Mouse (Mus musculus) heart, adult 2 months (tissue): ENCODE data around the gene Bves. TPM values are rescaled to one million over a fixed set of nuclear protein-coding genes. Genes with fewer than 3 reads are reported as not detected.
A peak's percentile ranks its signal among the peaks of the same experiment; 100 is the strongest.
"Not testable (repeated sequence)": the region's sequence is repeated elsewhere in the genome, so short reads cannot be mapped to it uniquely, and the experiment has no call there.

Experiments
- DNase-seq, 2 experiments: peaks; one replicate each; pipeline ENCODE4 v3.0.0; 2021
- H3K27ac ChIP-seq: fragments of 200-600 bp; 2 replicates; pipeline ENCODE4 v1.8.1; 2022
- H3K27me3 ChIP-seq: fragments of 200-500 bp; 2 replicates; pipeline ENCODE4 v1.6.1; 2012; ENCODE audit warnings: mild to moderate bottlenecking, low read length, inconsistent platforms, mixed read lengths; ENCODE audit not compliant: control insufficient read depth, insufficient read depth
- H3K36me3 ChIP-seq: fragments of 200-500 bp; 2 replicates; pipeline ENCODE4 v1.6.1; 2012; ENCODE audit warnings: low read length, inconsistent platforms; ENCODE audit not compliant: control insufficient read depth, insufficient read depth
- H3K4me1 ChIP-seq: fragments of 200-500 bp; 2 replicates; pipeline ENCODE4 v1.6.1; 2011; ENCODE audit warnings: low read length; ENCODE audit not compliant: control insufficient read depth, insufficient read depth
- H3K4me3 ChIP-seq: fragments of 200-600 bp; 2 replicates; pipeline ENCODE4 v1.8.1; 2022
- H3K79me2 ChIP-seq: fragments of 200-500 bp; replicated peaks from 2 replicates; pipeline ENCODE4 v1.6.1; 2012; ENCODE audit warnings: mild to moderate bottlenecking, inconsistent platforms, low read length, moderate library complexity, mixed read lengths; ENCODE audit not compliant: control insufficient read depth, insufficient read depth
- H3K9ac ChIP-seq: fragments of 200-500 bp; 2 replicates; pipeline ENCODE4 v1.6.1; 2012; ENCODE audit warnings: low read depth, mild to moderate bottlenecking, control low read depth, inconsistent platforms, low read length, mixed read lengths
- CTCF ChIP-seq: fragments of 200-600 bp; IDR thresholded peaks from 2 replicates; pipeline ENCODE4 v1.8.1; 2022; ENCODE audit warnings: antibody characterized with exemption, mild to moderate bottlenecking, moderate library complexity
- EP300 ChIP-seq: fragments of 200-500 bp; IDR thresholded peaks from 2 replicates; pipeline ENCODE4 v1.6.1; 2011; ENCODE audit warnings: low read depth, low read length, control low read depth; ENCODE audit not compliant: insufficient read depth
- POLR2A ChIP-seq: fragments of 200-500 bp; IDR thresholded peaks from 2 replicates; pipeline ENCODE4 v1.6.1; 2011; ENCODE audit warnings: mild to moderate bottlenecking, low read depth, low read length, control low read depth; ENCODE audit not compliant: insufficient read depth
- WGBS: fragments of 180-500 bp; shearing (Covaris S2); methylation state at CpG from one replicate; pipeline ENCODE4 v1.1.7; 2018; 5-methylcytosine and 5-hydroxymethylcytosine counted together
- intact Hi-C: fragments of 180-260 bp; cut with DNase I; formaldehyde crosslinking; loops from one replicate; pipeline ENCODE4 v1.15.1; 2025
- long read RNA-seq: library from polyadenylated mRNA; stranded (forward); transcript quantifications from one replicate; pipeline ENCODE4 v2.0.0, GENCODE M21; 2021
- polyA plus RNA-seq: library from polyadenylated mRNA; depleted of rRNA; stranded (reverse); fragments of >200 nt; gene quantifications from 2 replicates; pipeline ENCODE4 v1.2.3, GENCODE M21; 2012; rRNA removed
- total RNA-seq, 2 experiments: library from RNA; stranded (reverse); gene quantifications; 2 replicates each; pipeline ENCODE4 v1.2.3; 2021

Gene Bves
- 10 to 100 TPM; 31.1 to 34.8 TPM for total RNA-seq
- 25.0 and 44.5 TPM in 2 replicates for polyA plus RNA-seq
- long read RNA-seq, full-length matches to known transcripts, result 38 of 64 reads
- long read RNA-seq, partial matches to known transcripts, result 17 of 64 reads
- long read RNA-seq, other reads (novel, unspliced or antisense), result 9 of 64 reads

DNA sequence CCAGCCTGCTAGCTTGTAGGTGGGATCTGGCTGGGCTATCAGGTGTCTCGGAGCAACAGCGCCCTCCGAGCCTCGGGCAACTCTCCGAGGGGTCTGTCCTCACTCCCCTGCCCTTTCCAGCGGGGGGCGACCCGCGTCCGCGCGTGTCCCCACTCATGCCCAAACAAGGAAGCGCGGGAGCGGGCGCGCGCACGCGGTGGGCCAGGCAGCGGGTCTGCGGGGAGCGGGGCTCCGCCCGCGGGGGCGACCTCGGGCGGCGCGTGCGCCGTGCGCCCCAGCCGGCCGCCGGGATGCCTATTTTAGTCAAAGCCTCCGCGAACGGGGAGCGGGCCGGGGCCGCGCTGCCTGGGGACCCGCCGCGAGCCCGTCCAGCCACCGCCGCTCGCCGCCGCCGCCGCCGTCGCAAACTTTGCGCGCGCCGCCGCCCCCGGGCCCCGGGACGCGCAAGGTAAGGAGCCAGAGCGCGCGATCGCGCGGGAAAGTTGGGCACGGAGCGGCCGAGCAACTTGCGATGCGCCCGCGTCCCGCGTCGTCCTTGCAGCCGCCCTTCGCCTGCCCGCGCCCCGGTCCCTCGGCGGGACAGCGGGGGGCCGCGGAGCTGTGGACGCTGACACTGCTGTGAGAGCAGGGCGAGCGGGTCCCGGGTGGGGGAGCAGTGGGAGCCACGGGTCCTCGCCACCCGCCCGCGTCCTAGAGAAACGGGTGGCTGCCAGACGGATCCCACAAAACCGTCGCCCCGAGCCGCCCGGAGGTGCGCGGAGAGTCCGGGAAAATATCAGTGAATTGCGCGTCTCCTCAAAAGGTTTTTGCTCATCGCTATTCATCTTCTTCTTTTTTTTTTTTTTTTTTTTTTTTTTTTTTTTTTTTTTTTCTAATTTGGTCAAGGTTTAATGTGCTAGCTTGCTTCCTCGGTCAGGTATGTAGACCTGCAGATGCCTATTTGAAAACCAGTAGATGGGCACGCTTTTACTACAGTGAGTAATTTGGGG lies at the start of gene Bves:
TSS of gene Bves (plus strand) at position 339 of the 989 bp plus-strand sequence.
- Histone ChIP-seq H3K36me3 (no peaks in the 10 kb centered on the region), H3K4me3 (peak within 1 kb of the TSS; percentile 56), H3K79me2 (no peaks in the 10 kb centered on the region), H3K27ac (peak within 1 kb of the TSS; percentile 72), H3K9ac (peak within 1 kb of the TSS; percentile 93), H3K4me1 (no peaks in the 10 kb centered on the region), H3K27me3 (no peaks in the 10 kb centered on the region)
- intact Hi-C loops, result no loop called here
- DNase-seq, result peak; percentile 65 to 70
- 2% methylated on average over 116 of the region's 116 CpGs for WGBS
- TF ChIP-seq EP300 (no peak), POLR2A (no peak), CTCF (no peak)

DNA sequence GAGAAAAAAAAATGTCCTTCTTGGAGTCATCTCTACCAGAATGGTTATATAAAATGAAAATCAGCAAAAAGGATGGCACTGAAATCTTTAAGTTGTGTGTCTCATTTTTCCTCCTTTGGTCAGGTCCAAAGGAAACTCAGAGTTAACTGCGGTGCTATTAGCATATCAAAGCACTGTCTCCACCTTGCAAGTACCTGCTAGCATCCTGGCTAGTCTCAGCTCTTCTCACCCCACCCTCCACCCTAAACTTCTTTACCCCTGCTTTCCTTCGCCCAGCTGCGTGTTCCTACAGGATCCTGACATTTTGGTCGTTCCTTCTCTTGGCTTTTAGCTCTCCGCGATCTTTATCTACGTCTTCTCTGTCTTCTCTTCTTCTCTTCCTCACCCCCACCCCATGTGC lies 47.2 kb upstream of the Bves start:
- intact Hi-C loops, result loop anchor here (5.0 kb wide), 1 partner anchor 151 kb away; no protein-coding TSS in a partner anchor
- H3K9ac ChIP-seq, result no peak overlapping the region

DNA sequence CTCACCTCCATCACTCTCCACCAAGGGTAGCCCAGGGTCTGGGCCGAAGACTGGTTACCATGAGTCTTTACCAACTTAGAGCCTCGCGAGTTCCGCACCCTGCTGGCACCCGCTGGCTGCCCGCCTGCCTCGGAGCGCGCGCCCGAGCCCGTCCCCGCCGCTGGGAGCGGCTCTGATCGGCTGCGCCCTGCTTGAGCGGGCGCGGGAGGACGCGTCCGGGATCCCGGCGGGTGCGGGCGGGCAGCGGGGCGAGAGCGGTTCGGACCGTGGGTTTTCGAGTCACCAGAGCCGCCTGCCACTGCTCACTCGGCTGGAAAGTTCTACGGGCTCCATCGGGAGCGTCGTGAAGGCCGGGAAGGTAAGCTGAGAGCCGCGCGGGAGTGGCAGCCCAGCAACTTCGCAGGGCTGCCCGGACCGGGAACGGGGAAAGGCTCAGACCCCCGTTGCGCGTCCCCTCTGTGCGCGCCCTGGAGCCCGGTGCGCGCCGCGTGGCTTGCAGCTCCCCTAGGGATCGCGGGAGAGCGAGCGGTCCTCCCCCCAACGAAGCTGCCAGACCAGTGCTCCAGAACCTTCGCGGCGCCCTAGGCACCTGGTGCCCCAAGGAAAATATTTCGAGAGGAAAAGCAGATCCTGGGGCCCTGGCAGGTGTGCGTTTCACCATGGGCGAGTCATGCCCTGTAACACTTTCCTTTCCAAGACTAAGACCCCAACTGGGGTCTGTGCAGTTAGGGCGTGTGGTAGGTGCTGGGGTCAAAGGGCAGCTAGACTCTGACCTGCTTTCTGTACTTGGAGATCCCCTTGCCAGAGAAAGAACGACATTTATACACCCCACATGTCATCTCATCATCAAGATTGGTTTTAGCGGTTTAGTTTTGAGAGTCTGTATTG lies 46.1 kb upstream of the Bves start:
- Histone ChIP-seq H3K4me3 (peak overlapping the region; percentile 45), H3K27ac (peak overlapping the region; percentile 84), H3K4me1 (peaks cover 2% of the 10 kb centered on the region; the same call in 1 of the 2 replicates), H3K27me3 (no peaks in the 10 kb centered on the region), H3K79me2 (no peaks in the 10 kb centered on the region), H3K9ac (peak overlapping the region; percentile 95), H3K36me3 (no peaks in the 10 kb centered on the region)
- no peak for TF ChIP-seq EP300
- 2% methylated on average over 71 of the region's 71 CpGs for WGBS
- peak; percentile 55 to 59 for DNase-seq
- intact Hi-C loops, result loop anchor here (5.0 kb wide), 1 partner anchor 152 kb away; no protein-coding TSS in a partner anchor

More for the DNA sequence above, 47.2 kb upstream of the Bves start:
- no peak for DNase-seq
- no peaks in the 10 kb centered on the region for H3K27me3 ChIP-seq
- no peak overlapping the region for H3K4me3 ChIP-seq
- no peaks in the 10 kb centered on the region for H3K79me2 ChIP-seq
- no peak overlapping the region for H3K27ac ChIP-seq
- no peak for TF ChIP-seq EP300
- TF ChIP-seq CTCF, result no peak
- no peak for TF ChIP-seq POLR2A
- no peaks in the 10 kb centered on the region for H3K36me3 ChIP-seq
- H3K4me1 ChIP-seq, result peaks cover 2% of the 10 kb centered on the region; the same call in 1 of the 2 replicates
- 42% methylated on average over 7 of the region's 7 CpGs for WGBS

DNA sequence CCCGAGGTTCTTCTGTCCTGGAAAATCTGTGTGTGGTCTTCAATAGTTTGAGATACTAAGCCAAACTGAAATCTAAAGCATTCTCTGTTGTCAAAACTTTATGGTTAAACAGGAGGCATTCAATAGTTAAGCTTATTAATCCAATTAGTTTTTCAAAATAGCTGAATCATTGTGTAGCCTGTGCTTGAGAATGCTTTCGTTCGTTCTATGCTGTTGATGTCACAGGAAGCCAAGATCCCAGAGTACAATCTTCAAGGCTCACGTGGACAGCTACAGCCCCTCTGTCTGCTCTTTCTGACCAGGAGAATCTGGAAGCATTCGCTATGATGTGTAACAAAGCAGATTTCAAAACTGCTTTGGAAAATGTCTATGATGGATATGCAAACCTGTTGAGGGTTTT lies 45.0 kb upstream of the Bves start:
- H3K27ac ChIP-seq, result peak overlapping the region; percentile 84
- H3K9ac ChIP-seq, result no peak overlapping the region

DNA sequence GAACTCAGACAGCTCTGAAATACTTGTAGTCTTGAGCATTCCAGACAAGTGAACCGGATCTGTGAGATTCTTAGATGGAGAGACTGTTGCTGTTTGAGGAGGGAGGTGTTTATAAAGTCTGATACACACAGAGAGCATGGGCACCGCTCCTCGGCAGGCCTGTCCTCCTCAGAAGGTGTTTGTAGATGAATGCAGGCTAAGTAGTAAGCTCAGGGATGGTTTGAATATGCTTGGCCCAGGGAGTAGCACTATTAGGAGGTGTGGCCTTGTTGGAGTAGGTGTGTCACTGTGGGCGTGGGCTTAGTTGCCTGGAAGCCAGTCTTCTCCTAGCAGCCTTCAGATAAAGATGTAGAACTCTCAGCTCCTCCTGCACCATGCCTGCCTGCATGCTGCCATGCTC lies 43.4 kb upstream of the Bves start:
- WGBS, result 57% methylated on average over 4 of the region's 4 CpGs
- H3K9ac ChIP-seq, result not testable (repeated sequence)

More for the DNA sequence above, 45.0 kb upstream of the Bves start:
- DNase-seq, result no peak
- Histone ChIP-seq H3K27me3 (no peaks in the 10 kb centered on the region), H3K4me3 (peak overlapping the region; percentile 22; the same call in 1 of the 2 replicates), H3K79me2 (no peaks in the 10 kb centered on the region), H3K4me1 (no peaks in the 10 kb centered on the region), H3K36me3 (no peaks in the 10 kb centered on the region)
- WGBS, result 32% methylated on average over 5 of the region's 5 CpGs
- intact Hi-C loops, result no loop called here
- TF ChIP-seq EP300 (no peak), POLR2A (no peak), CTCF (no peak)

More for the DNA sequence above, 43.4 kb upstream of the Bves start:
- H3K36me3 ChIP-seq, H3K79me2 ChIP-seq, H3K4me3 ChIP-seq, H3K4me1 ChIP-seq, H3K27ac ChIP-seq, intact Hi-C loops, H3K27me3 ChIP-seq, DNase-seq: not testable (repeated sequence)
